Mouse (Mus musculus) neural tube, embryonic 15.5 days (tissue): Measurements from ENCODE around the gene Sp1. TPM values are rescaled to one million over a fixed set of nuclear protein-coding genes. Genes with fewer than 3 reads are reported as not detected.
A peak's percentile ranks its signal among the peaks of the same experiment; 100 is the strongest.

Experiments used
- ATAC-seq: fragments of 200-750 bp; cut with Nextera tagmentation; 2 replicates; pipeline ENCODE4 v1.8.0; 2017; ENCODE audit warnings: mild to moderate bottlenecking, moderate TSS enrichment, moderate library complexity; ENCODE audit not compliant: low FRiP score
- H3K27ac ChIP-seq: fragments of 300-500 bp; sonication (generic); replicated peaks from 2 replicates; pipeline ENCODE4 v1.5.1; 2015; ENCODE audit warnings: mild to moderate bottlenecking, inconsistent platforms
- H3K27me3 ChIP-seq: fragments of 300-500 bp; sonication (generic); replicated peaks from 2 replicates; pipeline ENCODE4 v1.6.1; 2015; ENCODE audit warnings: inconsistent platforms
- H3K36me3 ChIP-seq: fragments of 300-500 bp; sonication (generic); 2 replicates; pipeline ENCODE4 v1.6.1; 2015; ENCODE audit warnings: inconsistent platforms
- H3K4me1 ChIP-seq: fragments of 300-500 bp; sonication (generic); 2 replicates; pipeline ENCODE4 v1.6.1; 2015; ENCODE audit warnings: inconsistent platforms
- H3K4me2 ChIP-seq: fragments of 300-500 bp; sonication (generic); 2 replicates; pipeline ENCODE4 v1.6.1; 2015; ENCODE audit warnings: inconsistent platforms, mild to moderate bottlenecking, moderate library complexity
- H3K4me3 ChIP-seq: fragments of 300-500 bp; sonication (generic); replicated peaks from 2 replicates; pipeline ENCODE4 v1.5.1; 2015; ENCODE audit warnings: mild to moderate bottlenecking, inconsistent platforms
- H3K9ac ChIP-seq: fragments of 300-500 bp; sonication (generic); replicated peaks from 2 replicates; pipeline ENCODE4 v1.6.1; 2015; ENCODE audit warnings: mild to moderate bottlenecking, inconsistent platforms
- H3K9me3 ChIP-seq: fragments of 300-500 bp; sonication (generic); replicated peaks from 2 replicates; pipeline ENCODE4 v1.6.1; 2016; ENCODE audit warnings: inconsistent platforms
- WGBS: fragments of 180-500 bp; shearing (Covaris S2); methylation state at CpG from one replicate; pipeline ENCODE4 v1.1.7; 2015; ENCODE audit warnings: mixed read lengths; 5-methylcytosine and 5-hydroxymethylcytosine counted together
- polyA plus RNA-seq: library from polyadenylated mRNA; unstranded; fragments of >200 nt; fragmentation: Nextera tagmentation; extraction: Ambion mirVana; gene quantifications from 2 replicates; pipeline ENCODE4 v1.2.1, GENCODE M21; 2015

The Sp1 gene
- polyA plus RNA-seq, 1 experiment from 2014 or later: 3.0 TPM

DNA sequence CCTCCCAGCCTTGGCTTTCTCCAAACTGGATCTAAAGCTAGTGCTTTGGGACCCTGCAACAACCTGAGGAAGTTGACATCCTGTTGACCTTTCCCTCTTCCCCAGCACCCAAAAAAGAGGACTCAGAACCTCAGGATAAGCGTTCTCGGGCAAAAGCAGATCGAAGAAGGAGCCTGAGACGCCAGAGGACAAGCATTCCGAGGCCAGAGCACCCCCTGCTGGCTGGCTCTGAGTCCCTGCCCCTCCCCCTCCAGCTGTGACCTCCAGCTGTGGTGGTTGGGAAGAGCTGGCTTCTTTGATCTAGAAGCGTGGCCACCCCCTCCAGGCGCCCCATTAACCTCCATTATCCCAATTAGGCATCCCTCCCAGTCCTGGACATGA lies 28.8 kb upstream of the Sp1 start:
- peak; percentile 80 for ATAC-seq
- Histone ChIP-seq H3K27ac (peak overlapping the region; percentile 49), H3K9ac (peak overlapping the region; percentile 67), H3K4me2 (peak overlapping the region; percentile 87), H3K4me3 (peak overlapping the region; percentile 58), H3K9me3 (no peaks in the 10 kb centered on the region), H3K36me3 (no peaks in the 10 kb centered on the region), H3K27me3 (no peaks in the 10 kb centered on the region), H3K4me1 (peaks cover 20% of the 10 kb centered on the region)
- WGBS: 2% methylated on average over 7 of the region's 7 CpGs

DNA sequence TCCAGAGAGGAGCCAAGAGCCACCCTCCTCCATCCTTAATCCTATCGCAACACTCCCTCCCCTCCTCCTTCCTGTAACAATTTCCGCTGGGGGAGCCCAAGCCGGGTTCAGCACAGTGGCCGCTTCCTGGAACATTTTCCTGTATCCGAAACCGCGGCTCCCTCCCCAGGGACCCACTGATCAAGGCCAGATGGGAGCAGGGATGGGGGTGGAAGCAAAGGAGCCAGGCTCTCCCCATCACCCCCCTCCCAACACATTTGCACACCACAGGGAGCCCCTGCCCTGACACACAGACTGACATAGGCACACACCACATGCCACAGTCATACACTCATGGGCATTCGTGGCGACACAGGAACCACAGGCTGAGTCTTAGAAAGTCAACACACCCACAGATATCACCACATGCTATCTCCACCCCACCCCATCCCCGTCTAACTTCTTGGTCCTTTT lies 28.1 kb upstream of the Sp1 start:
- Histone ChIP-seq H3K4me1 (peaks cover 20% of the 10 kb centered on the region), H3K9ac (no peak overlapping the region), H3K27ac (no peak overlapping the region), H3K36me3 (no peaks in the 10 kb centered on the region), H3K4me3 (peak overlapping the region; percentile 58; the same call in 1 of the 2 replicates), H3K4me2 (peak overlapping the region; percentile 87), H3K27me3 (no peaks in the 10 kb centered on the region), H3K9me3 (no peaks in the 10 kb centered on the region)
- WGBS: 6% methylated on average over 10 of the region's 10 CpGs
- no peak for ATAC-seq

DNA sequence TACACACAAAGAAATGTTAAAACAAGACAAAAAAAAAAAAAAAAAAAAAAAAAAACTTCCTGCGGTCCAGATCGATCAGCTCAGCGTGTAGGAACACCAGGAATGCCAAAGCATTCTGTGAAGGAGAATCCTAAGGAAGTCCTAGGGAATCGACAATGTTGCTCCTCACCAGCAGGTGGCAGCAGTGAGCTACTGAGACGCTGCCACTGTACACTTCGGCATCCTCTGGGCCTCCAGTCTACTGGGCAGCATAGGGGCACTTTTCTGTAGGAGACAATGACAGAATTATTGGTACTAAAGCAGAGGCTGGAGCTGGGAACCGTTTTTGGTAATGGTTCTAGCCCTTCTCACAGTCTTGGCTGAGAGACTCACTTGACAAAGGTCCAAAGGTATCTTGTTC lies 24.4 kb upstream of the Sp1 start:
- H3K9ac ChIP-seq: no peak overlapping the region
- 3% methylated on average over 7 of the region's 7 CpGs for WGBS
- no peaks in the 10 kb centered on the region for H3K36me3 ChIP-seq
- no peak overlapping the region for H3K4me2 ChIP-seq
- no peaks in the 10 kb centered on the region for H3K9me3 ChIP-seq
- no peak overlapping the region for H3K4me3 ChIP-seq
- H3K27me3 ChIP-seq: no peaks in the 10 kb centered on the region
- peaks cover 14% of the 10 kb centered on the region for H3K4me1 ChIP-seq
- ATAC-seq: peak; percentile 62; the same call in 1 of the 2 replicates
- no peak overlapping the region for H3K27ac ChIP-seq

DNA sequence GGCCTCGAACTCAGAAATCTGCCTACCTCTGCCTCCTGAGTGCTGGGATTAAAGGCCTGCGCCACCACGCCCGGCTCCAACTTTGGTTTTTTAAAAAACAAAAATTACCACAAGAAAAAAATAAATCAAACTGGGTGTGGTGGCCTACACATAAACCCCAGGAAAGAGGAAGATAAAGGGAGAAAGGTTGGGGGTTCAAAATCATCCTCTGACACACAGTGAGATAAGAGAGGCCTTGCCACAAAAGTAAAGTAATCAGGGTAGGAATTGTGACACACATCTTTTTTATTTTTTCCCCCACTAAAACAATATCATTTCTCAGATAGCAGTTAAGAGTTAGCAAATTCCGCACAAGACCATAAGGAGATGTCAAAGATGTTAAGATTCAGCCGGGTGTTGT lies 22.3 kb upstream of the Sp1 start:
- Histone ChIP-seq H3K4me3 (no peak overlapping the region), H3K27me3 (no peaks in the 10 kb centered on the region), H3K27ac (no peak overlapping the region), H3K9me3 (no peaks in the 10 kb centered on the region), H3K9ac (no peak overlapping the region), H3K36me3 (no peaks in the 10 kb centered on the region), H3K4me2 (no peak overlapping the region), H3K4me1 (peaks cover 2% of the 10 kb centered on the region; the same call in 1 of the 2 replicates)
- 85% methylated on average over 6 of the region's 6 CpGs for WGBS
- no peak for ATAC-seq

DNA sequence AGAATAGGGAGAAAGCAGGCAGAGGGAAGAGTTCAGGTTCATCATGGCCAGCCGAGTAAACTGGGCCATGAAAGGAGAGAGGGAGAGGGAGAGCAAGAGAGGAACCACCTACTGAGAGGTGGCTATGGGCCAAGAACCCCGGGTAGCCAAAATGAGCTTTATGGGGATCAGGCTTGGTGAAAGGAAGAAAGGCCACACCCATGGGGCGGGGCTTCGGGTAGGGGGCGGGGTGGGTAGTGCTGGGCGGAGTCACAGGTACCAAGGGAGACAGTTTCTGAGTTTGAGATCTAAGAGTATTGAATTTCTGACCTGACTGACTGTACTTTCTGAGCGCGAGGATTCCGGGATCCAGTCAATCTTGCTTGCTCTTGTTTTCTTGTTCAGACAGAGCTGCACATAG lies 19.3 kb upstream of the Sp1 start:
- H3K27ac ChIP-seq: no peak overlapping the region
- H3K4me2 ChIP-seq: no peak overlapping the region
- 54% methylated on average over 9 of the region's 9 CpGs for WGBS
- H3K27me3 ChIP-seq: no peaks in the 10 kb centered on the region
- no peaks in the 10 kb centered on the region for H3K36me3 ChIP-seq
- no peak for ATAC-seq
- H3K9me3 ChIP-seq: no peaks in the 10 kb centered on the region
- no peak overlapping the region for H3K4me3 ChIP-seq
- peaks cover 2% of the 10 kb centered on the region; the same call in 1 of the 2 replicates for H3K4me1 ChIP-seq
- no peak overlapping the region for H3K9ac ChIP-seq

DNA sequence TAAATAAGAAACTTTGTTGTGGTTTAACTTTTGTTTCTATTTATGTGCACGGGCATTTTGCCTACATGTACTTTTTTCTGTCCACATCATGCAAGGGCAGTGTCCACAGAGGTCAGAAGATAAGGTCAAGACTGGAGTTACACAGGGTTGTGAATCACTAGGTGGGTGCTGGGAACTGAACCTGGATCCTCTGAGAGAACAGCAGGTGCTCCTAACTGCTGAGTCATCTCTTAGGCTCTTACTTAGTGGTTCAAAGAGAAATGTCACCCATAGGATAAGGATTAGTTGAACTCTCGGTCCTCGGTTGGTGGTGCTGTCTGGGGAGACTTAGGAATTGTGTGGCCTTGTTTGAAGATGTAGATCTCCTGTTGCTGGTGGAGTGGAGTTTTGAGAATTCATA lies 17.0 kb upstream of the Sp1 start:
- H3K4me2 ChIP-seq: no peak overlapping the region
- ATAC-seq: no peak
- H3K36me3 ChIP-seq: no peaks in the 10 kb centered on the region
- no peaks in the 10 kb centered on the region for H3K9me3 ChIP-seq
- no peaks in the 10 kb centered on the region for H3K4me1 ChIP-seq
- 89% methylated on average over 3 of the region's 3 CpGs for WGBS
- no peak overlapping the region for H3K4me3 ChIP-seq
- H3K27ac ChIP-seq: no peak overlapping the region
- H3K9ac ChIP-seq: no peak overlapping the region
- no peaks in the 10 kb centered on the region for H3K27me3 ChIP-seq

DNA sequence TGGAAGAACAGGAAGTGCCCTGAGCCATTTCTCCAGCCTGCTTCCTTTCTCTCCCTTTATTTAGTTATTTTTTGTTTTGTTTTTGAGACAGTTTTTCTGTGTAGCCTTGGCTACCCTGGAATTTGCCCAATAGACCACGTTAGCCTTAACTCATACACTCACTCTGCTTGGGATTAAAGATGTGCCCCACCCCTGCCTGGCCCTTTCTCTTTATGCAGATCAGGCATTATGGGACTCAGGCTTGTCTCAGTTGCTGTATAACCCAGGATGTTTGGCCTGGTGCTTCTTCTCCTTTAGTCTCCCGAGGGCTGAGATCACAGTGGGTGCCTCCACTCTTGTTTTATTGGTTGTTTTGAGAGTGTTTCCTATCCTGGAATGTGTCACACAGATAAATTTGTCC lies 13.4 kb upstream of the Sp1 start:
- Histone ChIP-seq H3K9me3 (no peaks in the 10 kb centered on the region), H3K4me1 (no peaks in the 10 kb centered on the region), H3K36me3 (no peaks in the 10 kb centered on the region), H3K4me3 (no peak overlapping the region), H3K27me3 (no peaks in the 10 kb centered on the region), H3K4me2 (no peak overlapping the region), H3K27ac (no peak overlapping the region), H3K9ac (no peak overlapping the region)
- no peak for ATAC-seq
- WGBS: 40% methylated on average over 2 of the region's 2 CpGs

DNA sequence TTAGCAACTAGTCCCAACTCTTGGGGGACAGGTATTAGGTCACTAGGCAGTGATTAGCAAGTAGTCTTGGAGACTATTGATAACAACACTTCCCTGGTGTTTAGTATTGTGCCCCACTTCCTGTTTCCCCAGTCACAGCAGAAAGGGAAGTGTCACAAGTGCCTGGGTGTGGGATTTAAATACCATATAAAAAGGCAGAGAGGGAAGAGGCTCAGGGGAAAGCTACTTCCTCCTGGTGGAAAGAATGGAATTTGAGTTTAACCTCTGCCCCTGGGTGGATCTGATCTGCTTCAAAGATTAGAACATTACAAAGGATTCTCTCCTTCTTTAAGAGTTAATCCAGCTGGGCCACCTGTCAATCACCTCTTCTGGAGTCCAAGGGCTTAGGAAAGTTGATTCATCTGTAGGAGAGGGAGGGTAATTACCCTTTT lies 12.3 kb upstream of the Sp1 start:
- no peaks in the 10 kb centered on the region for H3K9me3 ChIP-seq
- no peaks in the 10 kb centered on the region for H3K27me3 ChIP-seq
- H3K4me2 ChIP-seq: no peak overlapping the region
- no peak for ATAC-seq
- no peaks in the 10 kb centered on the region for H3K36me3 ChIP-seq
- H3K4me3 ChIP-seq: no peak overlapping the region
- no peaks in the 10 kb centered on the region for H3K4me1 ChIP-seq
- H3K9ac ChIP-seq: no peak overlapping the region
- H3K27ac ChIP-seq: no peak overlapping the region

DNA sequence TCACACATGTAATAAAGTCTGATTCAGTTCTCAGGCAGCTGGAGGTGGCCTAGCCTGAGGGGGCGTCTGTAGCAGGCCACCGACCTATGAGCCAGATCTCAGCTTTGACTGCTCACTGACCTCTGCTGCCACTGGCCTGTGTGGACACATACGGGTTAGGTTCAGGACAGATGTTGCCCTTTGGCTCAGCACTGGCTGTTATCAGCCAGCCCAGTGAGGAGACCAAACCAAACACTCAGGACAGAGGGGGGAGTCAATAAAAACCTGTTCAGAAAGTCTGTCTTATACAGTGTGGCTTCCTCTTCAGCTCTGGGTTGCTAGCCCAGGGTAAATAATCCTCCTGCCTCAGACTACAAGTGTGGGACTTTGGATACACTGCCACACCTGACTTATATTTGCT lies 10.9 kb upstream of the Sp1 start:
- Histone ChIP-seq H3K9me3 (no peaks in the 10 kb centered on the region), H3K36me3 (no peaks in the 10 kb centered on the region), H3K9ac (no peak overlapping the region), H3K4me2 (no peak overlapping the region), H3K4me1 (peaks cover 8% of the 10 kb centered on the region), H3K27me3 (no peaks in the 10 kb centered on the region), H3K27ac (no peak overlapping the region), H3K4me3 (no peak overlapping the region)
- 42% methylated on average over 3 of the region's 3 CpGs for WGBS
- no peak for ATAC-seq

DNA sequence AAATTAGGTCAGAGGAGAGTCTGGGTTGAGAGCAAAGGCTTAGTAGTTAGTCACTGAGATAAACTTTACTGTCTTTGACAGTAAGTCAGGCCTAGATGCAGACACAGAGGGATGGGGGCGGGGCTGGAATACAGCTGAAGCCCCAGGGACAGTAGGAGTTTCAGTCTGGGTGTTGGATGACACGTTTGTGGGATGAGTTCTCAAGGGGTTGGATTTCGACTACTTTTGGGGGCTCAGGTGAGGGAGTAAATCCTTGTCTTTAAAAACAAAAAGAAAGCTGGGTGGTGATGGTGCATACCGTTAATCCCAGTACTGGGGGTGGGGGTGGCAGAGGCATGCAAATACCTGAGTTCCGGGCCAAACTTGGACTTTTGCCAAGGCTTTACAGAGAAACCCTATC lies 7.3 kb upstream of the Sp1 start:
- Histone ChIP-seq H3K27ac (0 out of 2 replicates have a peak overlapping the region, but pooled peaks have one; percentile 72), H3K4me1 (peaks cover 8% of the 10 kb centered on the region), H3K27me3 (no peaks in the 10 kb centered on the region), H3K4me3 (no peak overlapping the region), H3K9ac (no peak overlapping the region), H3K36me3 (no peaks in the 10 kb centered on the region), H3K4me2 (peak overlapping the region; percentile 70; the same call in 1 of the 2 replicates), H3K9me3 (no peaks in the 10 kb centered on the region)
- 32% methylated on average over 5 of the region's 5 CpGs for WGBS
- ATAC-seq: no peak

DNA sequence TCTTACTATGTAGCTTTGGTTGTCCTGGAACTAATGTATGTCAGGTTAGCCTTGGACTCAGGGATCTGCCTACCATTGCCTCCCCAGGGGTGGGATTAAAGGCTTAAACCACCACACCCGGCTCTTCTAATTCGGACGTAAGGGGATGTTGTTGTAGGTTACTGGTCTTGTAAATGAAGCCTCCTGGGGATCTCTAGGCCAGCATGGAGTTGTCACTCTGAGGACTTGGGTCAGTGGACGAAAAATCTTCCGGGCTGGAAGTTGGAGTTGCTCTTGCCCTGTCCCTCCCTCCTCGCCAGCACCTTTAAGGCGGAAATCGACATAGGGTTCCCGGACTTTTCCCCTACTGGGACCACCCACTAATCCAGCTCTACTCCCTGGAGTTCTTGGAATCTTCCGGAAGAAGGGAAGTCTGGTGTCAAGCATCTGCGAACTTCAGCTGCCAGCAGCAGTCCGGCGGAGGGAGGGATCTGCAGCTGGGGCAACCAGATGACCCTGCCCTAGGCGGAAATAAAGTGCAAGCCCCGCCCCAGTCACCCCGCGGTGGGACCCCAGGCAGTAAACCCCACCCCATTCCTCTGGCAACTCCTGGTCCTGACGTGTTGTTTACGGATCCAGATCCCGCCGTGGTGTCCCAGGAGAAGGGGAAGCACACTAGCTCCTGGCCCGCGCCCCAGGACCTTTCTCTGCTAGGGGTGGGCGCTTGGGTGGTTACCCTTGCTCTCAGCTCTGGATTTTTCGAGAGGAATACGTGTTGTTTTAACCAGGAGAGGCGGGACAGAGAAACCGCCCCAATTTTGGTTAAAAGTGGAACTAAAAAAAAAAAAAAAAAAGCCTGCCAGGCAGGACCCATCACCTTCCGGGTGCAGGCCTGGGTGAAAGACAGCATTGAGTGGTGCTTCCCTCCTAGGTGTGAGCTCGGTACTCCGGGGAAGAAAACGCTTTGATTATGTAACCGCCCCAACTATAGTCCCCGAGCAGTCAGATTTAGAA lies 6.4 kb upstream of the Sp1 start:
- 7% methylated on average over 34 of the region's 34 CpGs for WGBS
- Histone ChIP-seq H3K27me3 (no peaks in the 10 kb centered on the region), H3K27ac (peak overlapping the region; percentile 72), H3K36me3 (no peaks in the 10 kb centered on the region), H3K4me2 (peak overlapping the region; percentile 70), H3K4me1 (peaks cover 8% of the 10 kb centered on the region), H3K9ac (peak overlapping the region; percentile 24), H3K4me3 (peak overlapping the region; percentile 38), H3K9me3 (no peaks in the 10 kb centered on the region)
- no peak; the same call in 1 of the 2 replicates for ATAC-seq

DNA sequence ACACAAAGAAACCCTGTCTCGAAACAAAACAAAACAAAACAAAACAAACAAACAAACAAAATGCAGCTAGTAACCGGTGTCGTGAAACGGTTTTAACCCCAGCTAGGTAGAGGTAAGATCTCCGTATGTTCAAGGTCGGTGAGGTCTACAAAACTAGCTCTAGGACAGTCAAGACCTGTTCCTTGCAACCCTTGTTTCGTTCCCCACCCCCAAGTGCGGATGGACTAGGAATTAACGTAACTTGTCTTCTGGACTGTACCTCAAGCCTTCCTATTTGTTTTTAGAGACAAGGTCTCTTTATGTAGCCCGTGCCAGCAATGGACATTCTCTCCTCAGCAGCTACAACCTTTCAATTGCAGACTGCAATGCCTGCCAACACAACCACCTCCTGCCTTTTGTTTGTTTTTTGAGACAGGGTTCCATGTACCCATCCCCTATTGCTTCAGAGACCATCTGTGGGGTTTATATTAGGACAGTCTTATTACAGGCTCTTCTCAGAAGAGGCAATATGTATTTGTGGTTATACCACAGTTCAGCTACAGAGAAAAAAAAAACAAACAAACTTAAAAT lies 5.4 kb upstream of the Sp1 start:
- no peaks in the 10 kb centered on the region for H3K27me3 ChIP-seq
- H3K4me2 ChIP-seq: no peak overlapping the region; the same call in 1 of the 2 replicates
- no peaks in the 10 kb centered on the region for H3K9me3 ChIP-seq
- no peak overlapping the region for H3K27ac ChIP-seq
- H3K4me3 ChIP-seq: no peak overlapping the region
- no peaks in the 10 kb centered on the region for H3K36me3 ChIP-seq
- 89% methylated on average over 10 of the region's 10 CpGs for WGBS
- no peak for ATAC-seq
- peaks cover 12% of the 10 kb centered on the region for H3K4me1 ChIP-seq
- no peak overlapping the region for H3K9ac ChIP-seq
